Mouse (Mus musculus): Measurements from ENCODE around the gene Ahcy. TPM values are rescaled to one million over a fixed set of nuclear protein-coding genes. Genes with fewer than 3 reads are reported as not detected.
"Not testable (repeated sequence)": the region's sequence is repeated elsewhere in the genome, so short reads cannot be mapped to it uniquely, and the experiment has no call there.

Ahcy gene
- polyA plus RNA-seq, 1 experiment from 2014 or later = 85.0 TPM

GRCm38 (mm10) chr2:155071027-155071426 is 3.3 kb downstream of the Ahcy start:
- Histone ChIP-seq H3K27ac (no peak overlapping the region), H3K9me3 (no peaks in the 10 kb centered on the region), H3K4me3 (no peak overlapping the region), H3K27me3 (ENCODE audit: insufficient read depth, poor library complexity, severe bottlenecking) (peaks cover 7% of the 10 kb centered on the region; the same call in 1 of the 2 replicates), H3K4me1 (replicated peaks) (peaks cover 32% of the 10 kb centered on the region), H3K36me3 (peaks cover 38% of the 10 kb centered on the region)
- WGBS = 90% methylated on average over 9 of the region's 9 CpGs
- DNase-seq (ENCODE audit: low spot score) = no peak

GRCm38 (mm10) chr2:155057361-155057760 is 16.9 kb downstream of the Ahcy start:
- 69% methylated on average over 1 of the region's 1 CpGs for WGBS
- Histone ChIP-seq H3K27ac (no peak overlapping the region), H3K36me3 (peaks cover 29% of the 10 kb centered on the region), H3K4me1 (replicated peaks) (no peaks in the 10 kb centered on the region), H3K27me3 (ENCODE audit: insufficient read depth, poor library complexity, severe bottlenecking) (no peaks in the 10 kb centered on the region), H3K9me3 (no peaks in the 10 kb centered on the region), H3K4me3 (no peak overlapping the region)
- no peak for DNase-seq (ENCODE audit: low spot score)

GRCm38 (mm10) chr2:155056076-155056578 is 18.2 kb downstream of the Ahcy start:
- WGBS = 74% methylated on average over 5 of the region's 5 CpGs
- H3K27ac ChIP-seq = no peak overlapping the region
- no peak for DNase-seq (ENCODE audit: low spot score)
- peaks cover 16% of the 10 kb centered on the region for H3K36me3 ChIP-seq
- no peaks in the 10 kb centered on the region for H3K9me3 ChIP-seq
- H3K27me3 ChIP-seq (ENCODE audit: insufficient read depth, poor library complexity, severe bottlenecking) = no peaks in the 10 kb centered on the region
- no peak overlapping the region for H3K4me3 ChIP-seq
- peaks cover 8% of the 10 kb centered on the region for H3K4me1 ChIP-seq (replicated peaks)

- peaks cover 8% of the 10 kb centered on the region for H3K36me3 ChIP-seq
Measured at GRCm38 (mm10) chr2:155054672-155055071, 19.6 kb downstream of the Ahcy start.

GRCm38 (mm10) chr2:155053512-155053911 is 20.8 kb downstream of the Ahcy start:
- 91% methylated on average over 8 of the region's 8 CpGs for WGBS
- H3K27ac ChIP-seq; H3K4me3 ChIP-seq; H3K36me3 ChIP-seq; H3K27me3 ChIP-seq (ENCODE audit: insufficient read depth, poor library complexity, severe bottlenecking); DNase-seq (ENCODE audit: low spot score); H3K9me3 ChIP-seq: not testable (repeated sequence)
- H3K4me1 ChIP-seq (replicated peaks) = peaks cover 16% of the 10 kb centered on the region

More at GRCm38 (mm10) chr2:155054672-155055071, 19.6 kb downstream of the Ahcy start:
- peaks cover 16% of the 10 kb centered on the region for H3K4me1 ChIP-seq (replicated peaks)
- no peaks in the 10 kb centered on the region for H3K27me3 ChIP-seq (ENCODE audit: insufficient read depth, poor library complexity, severe bottlenecking)
- WGBS = 71% methylated on average over 3 of the region's 3 CpGs
- DNase-seq (ENCODE audit: low spot score) = no peak
- H3K9me3 ChIP-seq = no peaks in the 10 kb centered on the region
- H3K4me3 ChIP-seq = no peak overlapping the region
- H3K27ac ChIP-seq = no peak overlapping the region

- Histone ChIP-seq H3K27ac (no peak overlapping the region), H3K36me3 (no peaks in the 10 kb centered on the region), H3K4me1 (replicated peaks) (peaks cover 16% of the 10 kb centered on the region), H3K4me3 (no peak overlapping the region), H3K9me3 (no peaks in the 10 kb centered on the region), H3K27me3 (ENCODE audit: insufficient read depth, poor library complexity, severe bottlenecking) (no peaks in the 10 kb centered on the region)
- 86% methylated on average over 2 of the region's 2 CpGs for WGBS
- DNase-seq (ENCODE audit: low spot score) = no peak
Measured at GRCm38 (mm10) chr2:155052681-155053080, 21.6 kb downstream of the Ahcy start.

DNA sequence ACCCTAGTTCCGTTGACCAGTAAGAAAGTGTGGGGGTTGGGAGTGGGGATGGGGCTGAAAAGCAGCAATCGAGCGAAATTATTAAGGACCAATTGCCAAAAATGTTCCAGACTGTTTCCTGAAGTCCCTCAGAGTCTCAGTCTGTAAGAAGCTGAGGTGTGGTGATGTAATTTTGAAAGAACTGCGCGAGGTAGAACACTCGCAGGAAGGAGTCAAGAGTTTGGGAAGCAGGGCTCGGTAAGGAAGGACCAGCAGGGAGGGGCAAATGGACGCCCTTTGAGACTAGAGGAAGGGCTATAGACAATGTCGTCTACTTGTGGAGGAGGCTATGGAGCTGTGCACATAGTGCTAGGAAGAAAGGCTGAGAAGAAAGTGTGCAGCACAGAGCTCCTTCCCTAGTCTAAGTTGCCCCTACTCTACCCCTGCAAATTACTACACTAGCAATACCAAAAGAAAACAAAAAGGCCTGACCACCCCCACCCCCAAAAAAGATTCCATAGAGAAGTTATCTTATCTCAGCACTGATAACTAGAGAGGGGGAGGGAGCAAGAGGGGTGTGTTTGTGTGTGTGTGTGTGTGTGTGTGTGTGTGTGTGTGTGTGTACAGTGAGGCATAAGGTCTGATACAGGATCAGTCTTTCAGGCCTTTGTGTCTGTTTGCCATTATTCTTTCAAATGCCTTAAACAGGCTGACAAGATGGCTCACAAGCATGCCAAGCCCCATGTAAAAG is 22.5 kb downstream of the Ahcy start:
- Histone ChIP-seq H3K36me3 (no peaks in the 10 kb centered on the region), H3K27ac (peak overlapping the region; percentile 91), H3K4me3 (peak overlapping the region; percentile 55), H3K27me3 (ENCODE audit: insufficient read depth, poor library complexity, severe bottlenecking) (no peaks in the 10 kb centered on the region), H3K4me1 (replicated peaks) (peaks cover 16% of the 10 kb centered on the region), H3K9me3 (no peaks in the 10 kb centered on the region)
- 30% methylated on average over 9 of the region's 9 CpGs for WGBS
- DNase-seq (ENCODE audit: low spot score) = peak; percentile 10

DNA sequence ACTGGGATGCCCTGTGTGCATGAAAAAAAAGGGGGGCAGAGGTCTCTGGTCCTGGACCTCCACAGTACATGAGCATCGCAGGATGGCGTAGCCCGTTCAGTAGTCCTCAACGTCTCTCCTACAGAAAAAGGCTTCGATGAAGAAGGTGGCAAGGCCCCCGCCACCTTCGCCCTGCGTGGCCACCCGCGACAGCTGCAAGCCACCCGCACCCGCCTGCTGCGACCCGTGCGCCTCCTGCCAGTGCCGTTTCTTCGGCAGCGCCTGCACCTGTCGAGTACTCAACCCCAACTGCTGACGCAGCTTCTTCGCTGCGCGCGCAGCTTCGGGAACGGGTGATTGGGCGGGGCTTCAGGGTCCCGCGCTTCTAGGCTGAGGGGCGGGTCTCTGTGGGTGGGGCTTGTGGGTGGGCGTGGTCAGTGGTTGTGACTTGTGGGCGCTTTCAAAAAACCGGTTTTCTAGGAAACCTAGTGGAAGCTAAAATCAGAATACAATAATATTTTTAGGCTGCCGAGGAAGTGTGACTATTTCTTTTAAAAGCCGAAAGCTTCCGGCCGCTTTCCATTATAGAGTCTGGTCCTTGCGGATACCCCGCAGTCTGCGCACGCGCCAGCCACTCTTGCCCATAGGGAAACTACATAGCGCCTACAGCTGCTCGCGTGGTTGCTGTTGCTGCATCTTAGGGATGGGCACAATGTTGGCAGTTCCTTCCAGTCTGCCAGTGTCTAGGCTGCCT is 23.6 kb downstream of the Ahcy start:
- H3K4me3 ChIP-seq = peak overlapping the region; percentile 55
- peak; percentile 96 for DNase-seq (ENCODE audit: low spot score)
- H3K27ac ChIP-seq = peak overlapping the region; percentile 91
- no peaks in the 10 kb centered on the region for H3K36me3 ChIP-seq
- no peaks in the 10 kb centered on the region for H3K27me3 ChIP-seq (ENCODE audit: insufficient read depth, poor library complexity, severe bottlenecking)
- no peaks in the 10 kb centered on the region for H3K9me3 ChIP-seq
- peaks cover 16% of the 10 kb centered on the region for H3K4me1 ChIP-seq (replicated peaks)
- WGBS = 1% methylated on average over 45 of the region's 45 CpGs

DNA sequence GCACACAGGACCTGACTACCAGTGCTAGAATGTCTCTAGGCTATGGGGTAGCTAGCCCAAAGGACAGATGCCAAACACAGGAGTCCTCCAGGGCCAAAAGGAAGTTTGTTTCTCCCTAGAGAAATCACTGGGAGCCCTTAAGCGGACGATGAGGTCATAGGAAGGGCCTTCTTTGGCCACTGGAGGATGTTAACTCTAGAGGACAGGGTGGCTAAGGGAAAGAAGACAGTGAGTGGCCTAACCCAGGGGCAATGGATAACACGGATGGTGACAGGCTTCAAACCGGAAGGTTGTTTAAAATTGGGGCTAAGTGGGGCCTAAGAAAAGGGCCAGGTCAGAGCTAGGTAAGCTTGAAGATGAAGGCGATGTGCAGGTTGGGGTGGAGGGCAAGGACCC is 24.2 kb downstream of the Ahcy start:
- Histone ChIP-seq H3K36me3 (no peaks in the 10 kb centered on the region), H3K4me3 (peak overlapping the region; percentile 55), H3K9me3 (no peaks in the 10 kb centered on the region), H3K4me1 (replicated peaks) (peaks cover 16% of the 10 kb centered on the region), H3K27me3 (ENCODE audit: insufficient read depth, poor library complexity, severe bottlenecking) (no peaks in the 10 kb centered on the region), H3K27ac (peak overlapping the region; percentile 91)
- WGBS = 26% methylated on average over 5 of the region's 5 CpGs
- no peak for DNase-seq (ENCODE audit: low spot score)

DNA sequence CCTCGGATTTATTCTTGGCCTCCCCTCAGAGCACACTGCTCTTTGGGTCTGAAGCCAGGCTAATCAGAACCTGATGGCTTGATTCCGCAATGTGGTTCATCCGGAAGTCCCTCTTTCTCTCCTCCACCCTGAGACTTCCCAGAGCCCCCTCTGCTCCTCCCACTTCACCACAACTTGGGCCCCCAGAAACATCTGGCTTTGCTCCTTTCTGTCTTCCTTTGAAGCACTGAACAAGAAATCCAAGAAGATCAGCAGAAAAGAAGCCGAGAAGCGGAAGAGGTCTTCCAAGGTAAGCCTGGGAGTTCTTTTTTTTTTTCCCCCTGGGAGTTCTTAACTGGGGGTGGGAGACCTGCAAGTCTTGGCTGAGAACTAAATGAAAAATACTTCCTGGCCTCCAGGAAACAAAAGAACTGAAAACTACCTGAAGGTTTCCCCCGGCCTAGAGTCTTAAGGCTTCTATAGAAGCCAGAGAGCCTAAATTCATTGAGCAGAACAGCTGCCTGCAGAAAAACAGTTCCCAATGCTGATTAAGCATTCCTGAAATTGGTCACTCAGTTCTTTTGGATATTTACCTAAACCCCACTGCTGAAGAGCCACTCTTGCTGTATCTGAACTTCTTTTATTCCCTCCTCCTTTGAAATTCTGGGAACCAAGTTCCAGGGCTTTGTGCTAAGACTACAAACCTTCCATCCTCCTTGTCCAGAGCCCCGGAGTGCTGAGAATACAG is 26.7 kb downstream of the Ahcy start:
- H3K9me3 ChIP-seq = no peaks in the 10 kb centered on the region
- peaks cover 16% of the 10 kb centered on the region for H3K4me1 ChIP-seq (replicated peaks)
- H3K27me3 ChIP-seq (ENCODE audit: insufficient read depth, poor library complexity, severe bottlenecking) = no peaks in the 10 kb centered on the region
- no peaks in the 10 kb centered on the region for H3K36me3 ChIP-seq
- no peak for DNase-seq (ENCODE audit: low spot score)
- 64% methylated on average over 7 of the region's 7 CpGs for WGBS
- H3K4me3 ChIP-seq = no peak overlapping the region
- no peak overlapping the region for H3K27ac ChIP-seq

GRCm38 (mm10) chr2:155046803-155047202 is 27.5 kb downstream of the Ahcy start:
- Histone ChIP-seq H3K4me1 (replicated peaks) (peaks cover 15% of the 10 kb centered on the region), H3K36me3 (no peaks in the 10 kb centered on the region), H3K27me3 (ENCODE audit: insufficient read depth, poor library complexity, severe bottlenecking) (no peaks in the 10 kb centered on the region), H3K9me3 (no peaks in the 10 kb centered on the region), H3K27ac (no peak overlapping the region), H3K4me3 (no peak overlapping the region)
- WGBS = 84% methylated on average over 2 of the region's 2 CpGs
- no peak for DNase-seq (ENCODE audit: low spot score)

- Histone ChIP-seq H3K27me3 (ENCODE audit: insufficient read depth, poor library complexity, severe bottlenecking) (no peaks in the 10 kb centered on the region), H3K36me3 (no peaks in the 10 kb centered on the region), H3K27ac (no peak overlapping the region), H3K4me3 (no peak overlapping the region), H3K4me1 (replicated peaks) (peaks cover 6% of the 10 kb centered on the region), H3K9me3 (no peaks in the 10 kb centered on the region)
- no peak for DNase-seq (ENCODE audit: low spot score)
- WGBS = 65% methylated on average over 3 of the region's 3 CpGs
Measured at GRCm38 (mm10) chr2:155045075-155045474, 29.2 kb downstream of the Ahcy start.

All from hindbrain, embryonic 10.5 days (tissue).